Mouse (Mus musculus): ENCODE measurements around the gene Kcnk4. TPM values are rescaled to one million over a fixed set of nuclear protein-coding genes. Genes with fewer than 3 reads are reported as not detected.

Gene Kcnk4
- 0.18 and 0.38 TPM in 2 replicates for polyA plus RNA-seq (2014; fragmentation: Nextera tagmentation; extraction: Ambion mirVana)

DNA sequence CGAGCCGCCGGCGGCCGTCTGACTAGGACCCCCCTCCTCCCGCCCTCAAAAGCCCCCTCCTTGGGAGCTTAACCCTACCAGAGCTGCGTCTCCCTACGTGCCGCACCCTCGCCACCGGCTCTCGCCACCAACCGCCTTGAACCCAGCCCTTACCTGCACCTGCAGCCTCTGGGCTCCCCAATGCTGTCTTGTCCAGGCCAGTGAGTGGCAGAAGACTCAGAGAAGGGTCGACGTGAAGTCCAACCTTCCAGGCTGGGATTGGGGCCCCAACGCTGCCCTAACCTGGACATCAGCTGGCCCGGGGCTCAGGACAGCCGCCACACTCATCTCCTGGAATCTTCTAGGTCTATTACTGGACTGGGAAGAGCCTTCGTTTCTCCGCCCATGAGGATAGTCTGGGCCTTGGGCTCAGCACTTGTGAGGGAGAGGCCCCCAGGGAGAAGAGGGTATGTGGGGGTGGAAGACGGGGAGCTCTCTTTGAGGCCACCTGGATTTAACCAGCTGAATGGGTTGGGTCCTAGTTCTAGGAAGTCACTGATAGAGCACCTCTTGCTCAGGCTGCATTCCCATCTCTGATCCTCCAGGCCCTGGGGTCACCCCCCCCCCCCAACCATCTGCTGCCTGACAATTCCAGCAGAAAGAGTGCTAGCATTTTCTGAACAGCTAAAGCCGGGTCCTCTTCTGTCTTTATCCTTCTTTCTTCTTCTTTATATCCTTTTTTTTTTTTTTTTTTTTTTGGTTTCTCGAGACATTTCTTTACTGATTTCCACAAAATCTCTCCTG, at the start of gene Kcnk4:
Kcnk4 (minus strand) TSS at position 321 of the 783 bp plus-strand sequence.
- Histone ChIP-seq H3K36me3 (ENCODE audit: control insufficient read depth, insufficient read depth, low read length) (no peaks in the 10 kb centered on the region), H3K4me1 (replicated peaks; ENCODE audit: control insufficient read depth, insufficient read depth, low read length) (no peaks in the 10 kb centered on the region; the same call in 1 of the 2 replicates), H3K4me3 (ENCODE audit: low read depth, low read length) (peak within 1 kb of the TSS; percentile 28), H3K9me3 (ENCODE audit: control insufficient read depth, low read length) (no peaks in the 10 kb centered on the region), H3K9ac (ENCODE audit: low read depth, low read length) (no peak within 1 kb of the TSS), H3K27me3 (replicated peaks; ENCODE audit: control insufficient read depth, insufficient read depth, low read length) (peaks cover 65% of the 10 kb centered on the region), H3K27ac (ENCODE audit: low read depth, low read length) (no peak within 1 kb of the TSS), H3K4me2 (peak within 1 kb of the TSS; percentile 46)
- WGBS, result 17% methylated on average over 23 of the region's 23 CpGs
- DNase-seq (ENCODE audit: low spot score) (no peak), ATAC-seq (replicated peaks; ENCODE audit: low FRiP score) (no peak)

GRCm38 (mm10) chr19:6983621-6984020, 49.3 kb upstream of the Kcnk4 start:
- peaks cover 12% of the 10 kb centered on the region for H3K36me3 ChIP-seq (ENCODE audit: control insufficient read depth, insufficient read depth, low read length)
- ATAC-seq (replicated peaks; ENCODE audit: low FRiP score), result no peak
- no peak overlapping the region for H3K4me2 ChIP-seq
- peaks cover 24% of the 10 kb centered on the region for H3K4me1 ChIP-seq (replicated peaks; ENCODE audit: control insufficient read depth, insufficient read depth, low read length)
- H3K27me3 ChIP-seq (replicated peaks; ENCODE audit: control insufficient read depth, insufficient read depth, low read length), result no peaks in the 10 kb centered on the region
- 95% methylated on average over 5 of the region's 5 CpGs for WGBS
- no peak overlapping the region for H3K4me3 ChIP-seq (ENCODE audit: low read depth, low read length)
- DNase-seq (ENCODE audit: low spot score), result no peak
- H3K9ac ChIP-seq (ENCODE audit: low read depth, low read length), result no peak overlapping the region
- H3K9me3 ChIP-seq (ENCODE audit: control insufficient read depth, low read length), result no peaks in the 10 kb centered on the region
- no peak overlapping the region for H3K27ac ChIP-seq (ENCODE audit: low read depth, low read length)

GRCm38 (mm10) chr19:6981465-6981864, 47.1 kb upstream of the Kcnk4 start:
- H3K9ac ChIP-seq (ENCODE audit: low read depth, low read length), result peak overlapping the region; percentile 71; the same call in 1 of the 2 replicates

GRCm38 (mm10) chr19:6980381-6981093, 46.2 kb upstream of the Kcnk4 start, which contains the start of gene Fkbp2:
Gene Fkbp2, minus strand, starts transcription at chr19:6980501.
- H3K4me2 ChIP-seq, result peak within 1 kb of the TSS; percentile 96
- H3K27ac ChIP-seq (ENCODE audit: low read depth, low read length), result peak within 1 kb of the TSS; percentile 73
- WGBS, result under 1% methylated on average over 38 of the region's 38 CpGs
- H3K4me3 ChIP-seq (ENCODE audit: low read depth, low read length), result peak within 1 kb of the TSS; percentile 66
- H3K4me1 ChIP-seq (replicated peaks; ENCODE audit: control insufficient read depth, insufficient read depth, low read length), result peaks cover 29% of the 10 kb centered on the region
- no peaks in the 10 kb centered on the region for H3K27me3 ChIP-seq (replicated peaks; ENCODE audit: control insufficient read depth, insufficient read depth, low read length)
- no peaks in the 10 kb centered on the region for H3K9me3 ChIP-seq (ENCODE audit: control insufficient read depth, low read length)
- DNase-seq (ENCODE audit: low spot score), result peak; percentile 99
- ATAC-seq (replicated peaks; ENCODE audit: low FRiP score), result peak; percentile 81
- peak within 1 kb of the TSS; percentile 80 for H3K9ac ChIP-seq (ENCODE audit: low read depth, low read length)
- H3K36me3 ChIP-seq (ENCODE audit: control insufficient read depth, insufficient read depth, low read length), result peaks cover 29% of the 10 kb centered on the region

More at GRCm38 (mm10) chr19:6981465-6981864, 47.1 kb upstream of the Kcnk4 start:
- Histone ChIP-seq H3K27me3 (replicated peaks; ENCODE audit: control insufficient read depth, insufficient read depth, low read length) (no peaks in the 10 kb centered on the region), H3K36me3 (ENCODE audit: control insufficient read depth, insufficient read depth, low read length) (peaks cover 29% of the 10 kb centered on the region), H3K9me3 (ENCODE audit: control insufficient read depth, low read length) (no peaks in the 10 kb centered on the region), H3K4me1 (replicated peaks; ENCODE audit: control insufficient read depth, insufficient read depth, low read length) (peaks cover 32% of the 10 kb centered on the region), H3K27ac (ENCODE audit: low read depth, low read length) (no peak overlapping the region), H3K4me2 (peak overlapping the region; percentile 85), H3K4me3 (ENCODE audit: low read depth, low read length) (peak overlapping the region; percentile 66)
- 90% methylated on average over 4 of the region's 4 CpGs for WGBS
- ATAC-seq (replicated peaks; ENCODE audit: low FRiP score), result no peak
- DNase-seq (ENCODE audit: low spot score), result no peak

DNA sequence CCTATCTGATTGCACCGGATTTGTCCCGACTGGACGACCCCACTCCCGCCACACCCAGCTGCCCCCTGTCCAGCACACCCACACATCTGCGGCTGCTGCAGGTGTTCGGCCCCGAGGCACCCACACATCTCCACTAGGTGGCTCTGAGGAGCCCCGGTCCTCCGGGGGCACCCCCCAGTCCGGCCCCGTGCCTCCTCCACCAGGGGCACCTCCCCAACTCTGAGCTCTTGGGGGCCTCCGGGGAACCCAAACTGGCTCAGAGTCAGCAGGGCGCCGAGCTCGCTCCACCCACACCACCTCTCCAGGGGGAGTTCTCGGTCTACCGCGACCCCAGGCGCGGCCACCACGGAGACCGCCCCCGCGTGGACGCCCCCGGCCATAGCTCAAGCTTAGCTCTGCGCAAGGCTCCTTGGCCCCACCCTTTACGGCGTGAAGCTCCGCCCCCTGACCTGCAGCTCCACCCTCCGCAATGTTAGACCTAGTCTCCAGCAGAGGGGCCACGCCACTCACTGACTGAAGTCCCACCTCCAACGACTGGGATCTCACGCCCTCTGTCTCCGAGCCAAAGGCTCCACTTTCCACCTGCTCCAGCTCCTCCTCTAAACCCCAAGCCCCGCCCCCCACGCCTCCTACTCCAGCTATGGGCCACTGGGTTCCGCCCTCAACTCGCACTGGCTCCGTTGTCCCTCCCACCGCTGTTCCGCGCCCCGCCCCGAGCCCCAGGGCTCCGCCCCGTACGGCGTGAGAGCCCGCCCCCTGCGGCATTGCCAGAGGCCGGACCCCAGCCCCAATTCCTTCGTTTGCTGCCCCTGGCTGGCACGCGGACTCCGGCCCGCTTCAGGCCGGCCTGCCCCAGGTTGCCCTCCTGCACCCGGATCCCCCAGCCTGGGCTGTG, 45.4 kb upstream of the Kcnk4 start:
- H3K4me3 ChIP-seq (ENCODE audit: low read depth, low read length), result peak overlapping the region; percentile 66
- peaks cover 29% of the 10 kb centered on the region for H3K4me1 ChIP-seq (replicated peaks; ENCODE audit: control insufficient read depth, insufficient read depth, low read length)
- H3K27me3 ChIP-seq (replicated peaks; ENCODE audit: control insufficient read depth, insufficient read depth, low read length), result no peaks in the 10 kb centered on the region
- no peaks in the 10 kb centered on the region for H3K9me3 ChIP-seq (ENCODE audit: control insufficient read depth, low read length)
- ATAC-seq (replicated peaks; ENCODE audit: low FRiP score), result peak; percentile 86
- peak; percentile 100 for DNase-seq (ENCODE audit: low spot score)
- peaks cover 22% of the 10 kb centered on the region for H3K36me3 ChIP-seq (ENCODE audit: control insufficient read depth, insufficient read depth, low read length)
- under 1% methylated on average over 59 of the region's 59 CpGs for WGBS
- H3K4me2 ChIP-seq, result peak overlapping the region; percentile 96
- H3K9ac ChIP-seq (ENCODE audit: low read depth, low read length), result peak overlapping the region; percentile 80
- H3K27ac ChIP-seq (ENCODE audit: low read depth, low read length), result peak overlapping the region; percentile 73

DNA sequence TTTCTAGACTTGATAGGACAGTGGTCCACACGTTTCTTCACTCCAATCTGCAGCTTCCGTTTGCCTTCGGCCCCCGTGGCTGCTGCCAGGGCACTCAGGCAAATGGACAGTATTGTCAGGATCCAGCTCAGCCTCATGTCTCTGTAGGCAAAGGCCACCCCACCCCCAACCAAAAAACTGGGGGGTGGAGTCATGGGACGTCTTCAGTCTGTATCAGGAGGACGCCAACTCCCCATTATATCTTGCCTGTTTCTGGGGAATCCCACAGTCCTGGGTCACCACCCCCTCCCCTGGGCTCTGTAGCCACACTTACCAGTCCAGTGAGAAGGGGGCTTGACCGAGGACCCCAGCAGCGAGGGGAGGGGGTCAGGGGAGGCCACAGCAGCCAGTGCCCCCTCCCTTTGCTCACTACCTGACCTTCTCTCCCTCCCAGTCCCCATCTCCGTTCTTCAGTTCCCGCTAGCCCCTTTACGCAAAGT, 44.7 kb upstream of the Kcnk4 start:
- ATAC-seq (replicated peaks; ENCODE audit: low FRiP score), result peak; percentile 4; the same call in 1 of the 2 replicates
- peaks cover 30% of the 10 kb centered on the region for H3K4me1 ChIP-seq (replicated peaks; ENCODE audit: control insufficient read depth, insufficient read depth, low read length)

DNA sequence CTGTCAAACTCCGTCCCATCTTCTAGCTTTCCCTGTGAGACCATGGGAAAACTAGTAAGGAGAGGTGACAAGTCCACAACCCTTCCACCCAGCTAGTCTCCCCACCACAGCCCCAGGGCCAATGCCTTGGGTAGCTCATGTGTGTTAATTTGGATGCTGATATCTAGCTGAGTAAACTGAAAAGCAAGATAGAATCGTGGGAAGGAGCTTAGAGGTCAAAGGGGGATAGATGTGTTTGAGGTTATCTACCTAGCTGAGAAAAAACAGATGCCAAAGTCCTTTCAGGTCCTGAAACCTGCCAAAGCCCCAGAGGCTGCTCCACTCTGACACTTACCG, 44.3 kb upstream of the Kcnk4 start:
- Histone ChIP-seq H3K36me3 (ENCODE audit: control insufficient read depth, insufficient read depth, low read length) (peaks cover 22% of the 10 kb centered on the region), H3K4me1 (replicated peaks; ENCODE audit: control insufficient read depth, insufficient read depth, low read length) (peaks cover 34% of the 10 kb centered on the region), H3K27me3 (replicated peaks; ENCODE audit: control insufficient read depth, insufficient read depth, low read length) (no peaks in the 10 kb centered on the region), H3K9ac (ENCODE audit: low read depth, low read length) (peak overlapping the region; percentile 80), H3K9me3 (ENCODE audit: control insufficient read depth, low read length) (no peaks in the 10 kb centered on the region), H3K4me3 (ENCODE audit: low read depth, low read length) (peak overlapping the region; percentile 66), H3K4me2 (peak overlapping the region; percentile 96), H3K27ac (ENCODE audit: low read depth, low read length) (peak overlapping the region; percentile 73)
- 28% methylated on average over 3 of the region's 3 CpGs for WGBS
- no peak for ATAC-seq (replicated peaks; ENCODE audit: low FRiP score)
- DNase-seq (ENCODE audit: low spot score), result no peak

More for the DNA sequence above, 44.7 kb upstream of the Kcnk4 start:
- Histone ChIP-seq H3K9ac (ENCODE audit: low read depth, low read length) (peak overlapping the region; percentile 80), H3K27ac (ENCODE audit: low read depth, low read length) (peak overlapping the region; percentile 73), H3K9me3 (ENCODE audit: control insufficient read depth, low read length) (no peaks in the 10 kb centered on the region), H3K27me3 (replicated peaks; ENCODE audit: control insufficient read depth, insufficient read depth, low read length) (no peaks in the 10 kb centered on the region), H3K4me2 (peak overlapping the region; percentile 96), H3K36me3 (ENCODE audit: control insufficient read depth, insufficient read depth, low read length) (peaks cover 22% of the 10 kb centered on the region), H3K4me3 (ENCODE audit: low read depth, low read length) (peak overlapping the region; percentile 66)
- 5% methylated on average over 11 of the region's 11 CpGs for WGBS
- DNase-seq (ENCODE audit: low spot score), result peak; percentile 66

Measured in liver, embryonic 11.5 days (tissue).